Mouse (Mus musculus): ENCODE data around the gene Erc1. TPM values are rescaled to one million over a fixed set of nuclear protein-coding genes. Genes with fewer than 3 reads are reported as not detected.

Gene Erc1
- total RNA-seq, 4 experiments from 2014 or later = 39.5 to 41.0 (median 40.4) TPM

- DNase-seq (ENCODE audit: low spot score in 2 of 2) = peak in 1 of 2 experiments; percentile 50
These were observed 39.1 kb downstream of the Erc1 start for GRCm38 (mm10) chr6:119808726-119809505.

- no peak for DNase-seq (ENCODE audit: low spot score in 2 of 2)
These were observed 44.7 kb downstream of the Erc1 start for GRCm38 (mm10) chr6:119803239-119803638.

- peak; percentile 23 to 30 for DNase-seq (ENCODE audit: low spot score in 2 of 2)
These were observed 51.0 kb downstream of the Erc1 start for GRCm38 (mm10) chr6:119796911-119797486.

- no peak for DNase-seq (ENCODE audit: low spot score in 2 of 2)
These were observed 51.7 kb downstream of the Erc1 start for GRCm38 (mm10) chr6:119796291-119796690.

- DNase-seq (ENCODE audit: low spot score in 2 of 2) = peak in 1 of 2 experiments; percentile 15
These were observed 55.4 kb downstream of the Erc1 start for GRCm38 (mm10) chr6:119792562-119792961.

GRCm38 (mm10) chr6:119782416-119782815 is 65.6 kb downstream of the Erc1 start:
- DNase-seq (ENCODE audit: low spot score in 2 of 2) = no peak

- DNase-seq (ENCODE audit: low spot score in 2 of 2) = no peak
These were observed 66.9 kb downstream of the Erc1 start for GRCm38 (mm10) chr6:119781109-119781508.

- no peak for DNase-seq (ENCODE audit: low spot score in 2 of 2)
These were observed 79.2 kb downstream of the Erc1 start for GRCm38 (mm10) chr6:119768778-119769177.

GRCm38 (mm10) chr6:119764355-119764754 is 83.6 kb downstream of the Erc1 start:
- DNase-seq (ENCODE audit: low spot score in 2 of 2) = no peak

- no peak for DNase-seq (ENCODE audit: low spot score in 2 of 2)
These were observed 88.1 kb downstream of the Erc1 start for GRCm38 (mm10) chr6:119759866-119760265.

- DNase-seq (ENCODE audit: low spot score in 2 of 2) = no peak
These were observed 89.5 kb downstream of the Erc1 start for GRCm38 (mm10) chr6:119758490-119758889.

- DNase-seq (ENCODE audit: low spot score in 2 of 2) = no peak
These were observed 90.2 kb downstream of the Erc1 start for GRCm38 (mm10) chr6:119757796-119758195.

- no peak for DNase-seq (ENCODE audit: low spot score in 2 of 2)
These were observed 92.1 kb downstream of the Erc1 start for GRCm38 (mm10) chr6:119755866-119756265.

- DNase-seq (ENCODE audit: low spot score in 2 of 2) = no peak
These were observed 98.8 kb downstream of the Erc1 start for GRCm38 (mm10) chr6:119749093-119749635.

- no peak for DNase-seq (ENCODE audit: low spot score in 2 of 2)
These were observed 106.1 kb downstream of the Erc1 start for GRCm38 (mm10) chr6:119741861-119742260.

- DNase-seq (ENCODE audit: low spot score in 2 of 2) = no peak
These were observed 107.4 kb downstream of the Erc1 start for GRCm38 (mm10) chr6:119740541-119740940.

GRCm38 (mm10) chr6:119738638-119739375 is 109.2 kb downstream of the Erc1 start:
- DNase-seq (ENCODE audit: low spot score in 2 of 2) = no peak

GRCm38 (mm10) chr6:119737716-119738115 is 110.3 kb downstream of the Erc1 start:
- no peak for DNase-seq (ENCODE audit: low spot score in 2 of 2)

- no peak for DNase-seq (ENCODE audit: low spot score in 2 of 2)
These were observed 112.0 kb downstream of the Erc1 start for GRCm38 (mm10) chr6:119735937-119736336.

- DNase-seq (ENCODE audit: low spot score in 2 of 2) = no peak
These were observed 116.8 kb downstream of the Erc1 start for GRCm38 (mm10) chr6:119731155-119731554.

- no peak for DNase-seq (ENCODE audit: low spot score in 2 of 2)
These were observed 132.7 kb downstream of the Erc1 start for GRCm38 (mm10) chr6:119715234-119715633.

- no peak for DNase-seq (ENCODE audit: low spot score in 2 of 2)
These were observed 134.0 kb downstream of the Erc1 start for GRCm38 (mm10) chr6:119713961-119714360.
